Mouse (Mus musculus): ENCODE results near the gene Slc22a14. TPM values are rescaled to one million over a fixed set of nuclear protein-coding genes. Genes with fewer than 3 reads are reported as not detected.

Slc22a14 gene
- total and polyA plus RNA-seq, 3 experiments = not detected

- no peaks in the 10 kb centered on the region for H3K4me1 ChIP-seq (ENCODE audit: control insufficient read depth in 1 of 2, insufficient read depth in 2 of 2, low read length in 2 of 2)
- no peaks in the 10 kb centered on the region for H3K9me3 ChIP-seq (replicated peaks; ENCODE audit: insufficient read depth, low read length)
- no peak for DNase-seq (ENCODE audit: low read depth, low spot score)
- H3K4me3 ChIP-seq (ENCODE audit: control insufficient read depth in 1 of 2, insufficient read depth in 1 of 2, low read depth in 2 of 2, low read length in 2 of 2) = no peak overlapping the region
- TF ChIP-seq TBP (IDR thresholded peaks at IDR 0.05; ENCODE audit: low read depth, low read length) = no peak
- no peak for TF ChIP-seq MEF2A (IDR thresholded peaks at IDR 0.05; ENCODE audit: extremely low read depth, insufficient replicate concordance, low read depth, low read length, poor library complexity, severe bottlenecking)
- no peak for TF ChIP-seq NELFE (IDR thresholded peaks at IDR 0.05; ENCODE audit: low read depth, low read length)
- no peak for TF ChIP-seq NRF1 (IDR thresholded peaks at IDR 0.05; ENCODE audit: insufficient read depth, low read depth, low read length, poor library complexity, severe bottlenecking)
- no peak for TF ChIP-seq POLR2A (IDR thresholded peaks at IDR 0.05; ENCODE audit: control insufficient read depth in 1 of 2, insufficient read depth in 1 of 2, low read depth in 1 of 2, low read length in 2 of 2, poor library complexity in 1 of 2)
- no peak for TF ChIP-seq ETS1 (IDR thresholded peaks at IDR 0.05; ENCODE audit: low read depth, low read length)
- TF ChIP-seq CHD2 (IDR thresholded peaks at IDR 0.05; ENCODE audit: low read length) = no peak
- TF ChIP-seq RAD21 (IDR thresholded peaks at IDR 0.05; ENCODE audit: low read depth, low read length) = no peak
- no peak for TF ChIP-seq USF1 (IDR thresholded peaks at IDR 0.05; ENCODE audit: low read depth, low read length)
- no peak for TF ChIP-seq EP300 (IDR thresholded peaks at IDR 0.05; ENCODE audit: low read depth in 1 of 2, low read length in 2 of 2)
- H3K79me2 ChIP-seq (ENCODE audit: control insufficient read depth, insufficient read depth, low read length, poor library complexity) = no peaks in the 10 kb centered on the region; the same call in 1 of the 2 replicates
- no peak overlapping the region for H3K9ac ChIP-seq (ENCODE audit: control insufficient read depth, low read depth, low read length, poor library complexity, severe bottlenecking)
- H3K36me3 ChIP-seq (ENCODE audit: control insufficient read depth in 1 of 2, insufficient read depth in 2 of 2, low read length in 2 of 2) = peaks cover 0 to 11% of the 10 kb centered on the region in 2 experiments; a peak in 2 of 4 replicates
- H3K27ac ChIP-seq (ENCODE audit: control insufficient read depth, low read depth, low read length) = no peak overlapping the region
- no peaks in the 10 kb centered on the region for H3K27me3 ChIP-seq (ENCODE audit: control insufficient read depth in 1 of 2, insufficient read depth in 2 of 2, low read length in 2 of 2)
These were observed 66.8 kb downstream of the Slc22a14 start for GRCm38 (mm10) chr9:119298563-119298962.

- Histone ChIP-seq H3K79me2 (ENCODE audit: control insufficient read depth, insufficient read depth, low read length, poor library complexity) (no peaks in the 10 kb centered on the region; the same call in 1 of the 2 replicates), H3K27me3 (ENCODE audit: control insufficient read depth in 1 of 2, insufficient read depth in 2 of 2, low read length in 2 of 2) (no peaks in the 10 kb centered on the region), H3K27ac (ENCODE audit: control insufficient read depth, low read depth, low read length) (no peak overlapping the region), H3K4me3 (ENCODE audit: control insufficient read depth in 1 of 2, insufficient read depth in 1 of 2, low read depth in 2 of 2, low read length in 2 of 2) (no peak overlapping the region), H3K4me1 (ENCODE audit: control insufficient read depth in 1 of 2, insufficient read depth in 2 of 2, low read length in 2 of 2) (no peaks in the 10 kb centered on the region), H3K9ac (ENCODE audit: control insufficient read depth, low read depth, low read length, poor library complexity, severe bottlenecking) (no peak overlapping the region), H3K9me3 (replicated peaks; ENCODE audit: insufficient read depth, low read length) (no peaks in the 10 kb centered on the region), H3K36me3 (ENCODE audit: control insufficient read depth in 1 of 2, insufficient read depth in 2 of 2, low read length in 2 of 2) (peaks cover 0 to 11% of the 10 kb centered on the region in 2 experiments; a peak in 2 of 4 replicates)
- TF ChIP-seq MYC (IDR thresholded peaks at IDR 0.05; ENCODE audit: low read depth, low read length) (no peak), ZC3H11A (IDR thresholded peaks at IDR 0.05; ENCODE audit: low read depth, low read length) (no peak), KAT2A (conservative IDR thresholded peaks at IDR 0.05; ENCODE audit: low read depth, low read length) (no peak), CHD1 (IDR thresholded peaks at IDR 0.05; ENCODE audit: low read depth, low read length) (no peak), MAZ (IDR thresholded peaks at IDR 0.05; ENCODE audit: low read depth, low read length) (no peak), TBP (IDR thresholded peaks at IDR 0.05; ENCODE audit: low read depth, low read length) (no peak), MXI1 (IDR thresholded peaks at IDR 0.05; ENCODE audit: low read depth, low read length) (no peak), POLR2AphosphoS2 (IDR thresholded peaks at IDR 0.05; ENCODE audit: low read length) (no peak), ZNF384 (IDR thresholded peaks at IDR 0.05; ENCODE audit: low read depth, low read length) (no peak), UBTF (IDR thresholded peaks at IDR 0.05; ENCODE audit: borderline replicate concordance, insufficient read depth, low read depth, low read length) (no peak)
- no peak for DNase-seq (ENCODE audit: low read depth, low spot score)
These were observed 67.7 kb downstream of the Slc22a14 start for GRCm38 (mm10) chr9:119297696-119298095.
